Mouse (Mus musculus) heart, postnatal 14 days (tissue): ENCODE data around the gene Fkbp6. TPM values are rescaled to one million over a fixed set of nuclear protein-coding genes. Genes with fewer than 3 reads are reported as not detected.

Source experiments
- DNase-seq, 2 experiments: peaks; one replicate each; pipeline ENCODE4 v3.0.0; 2021 to 2022
- intact Hi-C: fragments of 180-260 bp; cut with DNase I; formaldehyde crosslinking; loops from one replicate; pipeline ENCODE4 v1.15.1; 2025
- total RNA-seq, 2 experiments: library from RNA; stranded (reverse); gene quantifications; 2 replicates each; pipeline ENCODE4 v1.2.3; 2021

Fkbp6 gene
- total RNA-seq, 2 experiments from 2014 or later = 0.29 to 0.61 TPM

DNA sequence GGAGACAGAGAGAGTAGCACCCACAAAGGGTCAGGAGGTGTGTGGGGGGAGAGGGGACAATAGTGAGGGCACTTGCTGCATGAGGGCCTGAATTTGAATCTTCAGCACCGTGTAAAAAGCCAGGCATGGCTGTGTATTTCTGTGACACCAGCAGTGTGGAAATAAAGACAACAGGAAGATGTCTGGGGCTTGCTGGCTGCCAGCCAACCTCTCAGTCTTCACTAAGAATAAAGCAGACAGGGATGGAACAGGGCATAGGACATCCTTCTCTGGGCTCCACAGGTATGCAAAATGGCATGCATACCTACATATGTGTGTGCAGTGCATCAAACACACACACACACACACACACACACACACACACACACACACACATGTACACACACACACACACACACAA, 6.2 kb upstream of the Fkbp6 start:
- no peak for DNase-seq
- intact Hi-C loops = no loop called here

DNA sequence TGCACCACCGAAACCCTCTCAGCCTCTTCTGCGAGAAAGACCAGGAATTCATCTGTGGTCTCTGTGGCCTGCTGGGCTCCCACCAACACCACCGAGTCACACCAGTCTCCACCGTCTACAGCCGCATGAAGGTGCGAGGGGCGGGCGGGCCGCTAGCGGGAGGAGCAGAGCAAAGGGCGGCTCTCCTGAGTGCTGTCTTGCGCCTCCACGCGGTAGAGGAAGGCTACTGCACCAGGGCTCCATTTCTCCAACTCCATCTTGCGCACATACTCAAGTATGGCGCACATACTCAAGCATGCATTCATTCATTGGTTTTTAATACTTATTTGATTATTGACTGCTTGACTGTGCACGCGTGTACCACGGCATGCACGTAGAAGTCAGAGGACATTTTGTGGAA, 3.7 kb upstream of the Fkbp6 start:
- intact Hi-C loops = no loop called here
- DNase-seq = no peak

DNA sequence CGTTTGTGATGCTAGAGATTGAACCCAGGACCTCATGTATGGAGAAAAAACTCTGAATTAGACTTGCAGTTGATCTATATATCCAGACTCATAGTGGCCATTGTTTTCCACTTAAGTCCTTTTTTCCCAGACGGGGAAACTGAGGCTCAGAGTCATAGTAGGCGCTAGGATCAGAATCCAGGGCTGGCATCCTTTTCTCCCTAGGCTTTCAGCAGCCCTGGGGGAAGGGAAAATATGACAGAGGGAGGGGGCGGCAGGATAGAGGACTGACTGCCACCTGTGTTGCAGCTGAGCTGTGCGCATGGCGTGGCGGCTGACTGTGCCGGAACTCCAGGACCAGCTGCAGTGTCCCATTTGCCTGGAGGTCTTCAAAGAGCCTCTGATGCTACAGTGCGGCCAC, 3.2 kb upstream of the Fkbp6 start, which contains the start of gene Trim50:
Gene Trim50 (plus strand): TSS at position 301 of the 400 bp plus-strand sequence.
- no peak for DNase-seq
- intact Hi-C loops = no loop called here

DNA sequence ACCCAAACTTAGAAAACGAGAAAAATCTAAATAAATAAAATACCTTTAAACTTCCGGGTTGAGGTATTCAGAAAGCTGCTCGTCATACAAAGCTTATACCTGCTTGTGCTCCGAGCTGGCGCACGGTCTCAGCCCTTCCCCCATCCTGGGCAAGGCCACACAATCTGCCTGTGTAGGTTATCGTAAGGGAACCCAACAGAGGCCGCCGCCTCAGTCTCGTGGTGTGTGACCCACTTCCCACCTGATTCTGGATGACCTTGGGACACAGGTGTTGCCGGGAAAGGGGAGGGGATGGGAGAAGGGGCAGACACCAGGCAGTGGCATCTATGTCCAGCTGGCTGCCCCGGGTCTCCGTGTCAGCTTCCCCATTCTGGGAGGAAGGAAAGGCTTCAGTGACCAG, 1.8 kb upstream of the Fkbp6 start:
- intact Hi-C loops = no loop called here
- DNase-seq = no peak

DNA sequence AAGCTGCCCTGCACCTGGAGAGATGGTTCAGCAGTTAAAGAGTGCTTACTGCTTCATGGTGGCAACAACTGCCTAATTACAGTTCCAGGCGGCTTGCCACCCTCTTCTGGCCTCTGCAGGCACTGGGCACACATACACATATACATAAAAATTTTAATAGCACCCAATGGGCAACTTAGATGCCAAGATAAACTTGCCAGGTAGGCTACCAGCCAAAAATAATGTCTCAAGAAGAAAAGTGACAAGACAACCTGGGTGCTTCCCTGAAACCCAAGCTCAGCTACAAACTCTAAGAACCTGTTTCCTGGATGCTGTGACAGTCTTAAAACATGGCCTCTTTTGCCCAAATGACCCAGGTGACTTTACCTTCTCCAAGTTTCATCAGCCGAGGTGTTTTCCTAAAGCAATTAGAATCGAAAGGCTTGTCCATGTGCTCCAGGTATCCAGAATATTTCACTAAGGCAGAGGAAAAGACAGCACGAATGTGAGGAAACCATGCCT, 2.3 kb downstream of the Fkbp6 start:
- no peak for DNase-seq
- intact Hi-C loops = no loop called here

DNA sequence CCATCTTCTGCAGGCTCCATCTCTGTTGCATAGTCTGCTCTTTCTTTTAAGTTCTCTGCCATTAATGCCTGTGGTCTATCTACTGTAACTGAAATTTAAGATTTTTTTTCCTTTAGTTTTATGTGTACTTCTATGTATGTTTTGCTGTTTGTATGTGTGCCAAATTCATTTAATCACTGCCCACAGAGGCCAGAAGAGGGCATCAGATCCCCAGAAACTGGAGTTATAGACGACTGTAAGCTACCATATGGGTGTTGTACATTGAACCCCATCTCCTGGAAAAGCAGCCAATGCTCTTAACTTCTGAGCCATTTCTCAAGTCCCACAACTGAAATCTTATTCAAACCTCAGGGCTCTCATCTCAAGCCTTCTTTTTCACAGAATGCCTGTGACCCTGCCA, 3.4 kb downstream of the Fkbp6 start:
- DNase-seq = no peak
- intact Hi-C loops = no loop called here

DNA sequence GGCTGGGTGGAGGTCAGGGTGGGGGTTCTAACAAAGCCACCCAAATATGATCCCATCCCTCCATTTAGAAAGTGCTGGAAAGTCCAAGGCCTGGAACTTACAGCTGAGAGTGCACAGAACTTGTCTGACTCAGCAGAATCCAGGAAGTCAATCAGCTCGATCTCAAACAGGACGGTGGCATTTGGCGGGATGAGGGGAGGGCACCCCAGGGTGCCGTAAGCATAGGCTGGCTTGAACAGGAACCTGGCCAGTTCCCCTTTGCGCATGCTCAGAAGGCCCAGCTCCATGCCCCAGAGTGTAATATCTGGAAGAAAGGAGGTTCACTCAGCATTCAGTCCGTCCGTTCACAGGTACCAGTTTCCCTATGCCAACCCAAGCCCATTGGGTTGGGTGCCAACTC, 3.9 kb downstream of the Fkbp6 start:
- intact Hi-C loops = no loop called here
- DNase-seq = no peak

DNA sequence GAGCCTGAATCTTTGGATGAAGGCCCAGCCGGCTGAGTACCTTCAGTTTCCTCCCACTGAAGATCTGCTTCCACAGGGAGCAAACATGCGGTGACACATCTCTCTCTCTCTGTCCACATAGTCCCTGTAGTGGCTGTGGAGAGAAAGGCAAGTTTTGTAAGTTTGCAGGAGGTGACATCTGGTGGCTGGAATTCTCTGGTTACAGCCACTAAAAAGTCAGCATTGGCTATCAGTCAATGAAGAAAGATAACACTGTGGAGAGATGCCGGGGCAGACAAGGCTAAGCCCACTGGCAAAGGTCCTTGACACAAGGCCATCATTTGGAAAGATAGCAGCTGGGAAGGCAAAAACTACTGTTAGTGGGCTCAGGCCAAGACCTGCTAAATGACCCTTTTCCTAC, 12.3 kb downstream of the Fkbp6 start:
- intact Hi-C loops = loop anchor here (5.0 kb wide), 1 partner anchor 100 kb away; no protein-coding TSS in a partner anchor
- DNase-seq = peak in 1 of 2 experiments; percentile 21

DNA sequence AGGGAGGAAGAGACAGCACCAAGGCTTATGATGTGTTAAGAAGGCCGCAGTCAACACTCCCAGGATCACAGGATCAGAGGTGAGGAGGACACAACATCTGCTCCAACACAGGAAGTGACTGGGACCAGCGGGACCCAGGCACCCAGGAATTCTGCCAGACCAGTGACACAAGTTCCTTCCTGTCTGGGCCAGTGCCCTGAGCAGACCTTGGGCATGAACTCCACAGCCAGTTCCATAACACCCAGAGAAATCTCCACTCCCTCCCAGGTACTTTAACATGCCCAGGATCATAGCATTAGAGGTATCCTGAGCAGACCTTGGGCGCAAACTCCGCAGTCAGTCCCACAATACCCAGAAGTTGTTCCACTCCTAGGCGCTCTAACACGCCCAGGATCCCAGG, 18.7 kb downstream of the Fkbp6 start:
- intact Hi-C loops = no loop called here
- no peak for DNase-seq

DNA sequence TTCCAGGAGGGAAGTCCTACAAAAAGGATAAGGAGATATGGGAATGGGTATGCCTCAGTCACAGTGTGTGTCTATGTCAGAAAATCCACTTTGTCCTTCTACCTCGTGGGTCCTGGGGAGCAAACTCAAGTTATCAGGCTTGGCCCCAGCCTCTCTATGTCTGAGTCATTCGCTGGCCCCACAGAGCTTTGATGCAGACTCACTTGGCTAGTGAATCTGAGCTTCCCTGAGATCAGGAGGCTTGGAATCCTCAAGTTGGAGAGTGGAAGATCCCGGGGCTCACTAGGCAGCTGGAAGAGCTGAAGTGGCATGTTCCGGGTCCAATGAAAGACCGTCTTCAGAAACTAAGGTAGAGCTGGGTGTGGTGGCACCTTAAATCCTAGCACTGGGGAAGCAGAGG, 19.6 kb downstream of the Fkbp6 start:
- intact Hi-C loops = no loop called here

DNA sequence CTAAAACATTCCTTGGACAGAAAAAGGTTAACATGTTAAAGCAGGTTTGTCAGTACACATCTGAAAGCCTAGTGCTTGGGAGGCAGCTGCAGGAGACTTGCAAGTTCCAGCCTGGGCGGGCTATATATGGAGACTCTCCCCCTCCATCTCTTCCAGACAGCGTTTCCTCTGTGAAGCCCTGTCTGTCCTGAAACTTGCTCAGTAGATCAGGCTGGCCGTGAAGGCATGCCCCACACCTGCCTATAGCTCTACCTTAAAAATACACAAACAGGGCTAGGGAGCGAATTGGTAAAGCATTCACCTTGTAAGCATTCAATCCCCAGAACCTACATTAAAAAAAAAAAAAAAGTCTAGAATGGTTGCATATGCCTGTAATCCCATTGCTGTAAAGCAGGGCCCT, 20.4 kb downstream of the Fkbp6 start:
- intact Hi-C loops = no loop called here
- DNase-seq = no peak

More for the DNA sequence above, 19.6 kb downstream of the Fkbp6 start:
- no peak for DNase-seq

DNA sequence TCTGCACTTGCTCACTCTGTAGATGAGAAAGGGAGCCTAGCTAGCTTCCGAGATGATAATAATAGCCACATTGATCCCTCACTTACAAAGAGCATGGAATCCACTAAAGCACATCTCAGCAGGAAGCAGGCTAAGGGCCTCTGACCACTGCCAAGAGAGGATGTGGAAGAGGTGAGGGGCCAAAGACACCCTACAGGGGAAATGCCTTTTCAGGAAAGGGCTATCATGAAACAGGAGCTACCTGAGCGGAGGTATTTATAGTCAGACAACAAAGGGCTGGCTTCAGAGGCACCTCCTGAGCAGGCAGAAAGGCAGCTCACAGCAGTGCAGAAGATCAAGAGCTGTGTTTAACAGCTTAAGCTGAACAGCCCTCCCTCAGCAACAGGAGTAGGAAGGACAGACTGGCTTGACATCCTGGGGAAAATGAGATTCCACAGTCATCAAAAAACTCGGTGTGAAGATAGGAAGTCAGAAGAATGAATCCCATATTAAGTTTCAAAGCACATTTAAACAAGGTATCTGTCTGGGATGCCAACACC, 23.7 kb downstream of the Fkbp6 start:
- DNase-seq = no peak
- intact Hi-C loops = no loop called here

DNA sequence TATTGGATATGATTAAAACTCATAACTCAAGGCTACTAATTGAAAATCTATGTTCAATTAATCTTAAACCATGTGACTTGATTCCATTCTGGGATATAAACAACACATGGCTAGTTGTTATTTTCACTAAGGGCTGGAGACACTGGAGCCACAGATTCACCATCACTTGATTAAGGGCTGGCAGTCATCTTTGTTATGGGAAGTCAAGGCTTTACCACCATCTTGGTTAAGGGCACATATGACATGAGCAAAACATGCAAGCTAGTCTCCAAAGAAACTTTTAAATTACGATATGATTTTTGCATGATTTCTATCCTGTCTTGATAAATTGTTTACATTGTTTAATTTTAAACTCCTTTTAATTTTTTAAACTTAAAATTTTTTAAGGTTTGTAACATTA, 27.6 kb downstream of the Fkbp6 start:
- intact Hi-C loops = no loop called here
- DNase-seq = no peak

DNA sequence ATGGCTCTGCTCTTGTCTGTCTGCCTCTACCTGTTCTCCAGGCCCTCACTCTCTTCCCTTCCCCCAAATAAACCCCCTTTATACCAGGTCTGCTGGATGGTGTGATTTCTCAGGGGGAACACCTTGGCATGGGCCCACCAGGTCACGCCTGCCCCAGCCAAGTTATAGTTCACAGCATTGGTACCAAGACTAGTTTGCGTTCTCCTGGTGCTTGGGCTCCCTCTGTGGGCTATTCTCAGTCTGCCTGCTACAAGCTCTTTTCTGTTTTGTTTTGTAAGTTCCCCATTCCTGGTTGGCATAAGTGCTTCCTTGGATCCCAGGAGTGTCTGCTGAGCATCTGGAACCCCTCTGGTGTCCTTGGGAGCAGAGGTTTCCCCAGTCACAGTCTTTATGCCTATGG, 30.0 kb downstream of the Fkbp6 start:
- intact Hi-C loops = no loop called here
- DNase-seq = no peak

DNA sequence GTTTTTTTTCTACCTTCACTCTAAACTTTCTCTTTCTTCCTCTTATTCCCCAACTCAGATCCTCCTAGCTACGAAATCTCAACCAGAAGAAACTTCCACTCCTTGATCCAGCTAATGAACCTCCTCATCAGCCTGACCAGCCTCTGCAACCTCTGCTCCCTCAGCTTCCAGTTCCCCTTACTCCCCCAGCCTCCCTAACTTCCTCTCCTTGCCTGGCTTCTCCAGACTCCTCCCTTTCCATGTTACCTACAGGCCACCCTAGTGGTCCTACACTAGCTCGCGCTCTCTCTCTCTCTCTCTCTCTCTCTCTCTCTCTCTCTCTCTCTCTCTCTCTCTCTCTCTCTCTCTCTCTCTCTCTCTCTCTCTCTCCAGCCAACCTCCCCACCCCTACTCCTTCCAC, 33.7 kb downstream of the Fkbp6 start:
- DNase-seq = no peak
- intact Hi-C loops = no loop called here

DNA sequence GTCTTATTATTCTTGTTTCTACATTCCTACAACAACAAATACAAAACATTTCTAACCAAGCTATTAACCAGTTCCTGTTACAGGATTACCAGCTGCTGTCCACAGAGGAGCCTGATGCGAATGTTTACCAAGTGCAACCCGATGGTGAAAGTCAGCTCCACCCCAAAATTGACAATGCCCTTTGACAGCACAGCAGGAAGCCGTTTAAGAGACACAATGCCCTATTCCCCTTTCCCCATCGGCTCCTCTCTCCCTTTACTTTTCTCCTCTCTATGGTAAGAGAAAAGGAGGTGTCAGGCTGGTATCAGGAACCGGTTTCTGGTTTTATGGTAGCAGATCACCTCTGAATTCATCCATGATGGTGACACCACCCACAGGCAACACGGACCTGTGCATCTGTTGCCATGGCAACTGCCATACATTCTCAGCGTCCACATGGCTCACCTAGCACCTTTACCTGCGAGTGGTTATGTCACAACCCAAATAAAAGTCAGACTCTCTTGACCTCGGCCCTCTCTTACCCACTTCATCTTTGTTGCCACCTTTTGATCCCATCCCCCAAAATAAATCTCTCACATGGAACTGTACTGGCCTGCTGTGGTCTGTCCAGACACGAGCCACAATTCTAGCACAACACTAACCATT, 43.4 kb downstream of the Fkbp6 start:
- intact Hi-C loops = no loop called here

DNA sequence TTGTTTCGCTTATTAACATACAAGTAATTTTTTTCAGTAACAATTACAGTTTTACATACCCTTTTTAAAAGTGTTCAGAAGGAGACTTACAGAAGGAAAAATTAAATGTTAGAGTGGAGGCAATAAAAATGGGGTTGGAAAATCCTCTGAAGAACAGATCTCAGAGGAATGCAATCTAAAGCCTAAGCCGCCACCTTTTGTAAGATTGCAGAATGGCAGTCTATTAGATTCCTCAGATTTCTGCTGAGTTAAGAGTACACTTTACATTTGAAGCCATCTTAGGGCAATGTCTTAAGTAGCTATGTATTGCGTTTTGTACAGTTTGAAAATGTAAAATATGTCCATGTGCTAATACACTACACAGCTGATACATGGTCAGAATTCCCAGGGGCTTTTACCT, 47.4 kb downstream of the Fkbp6 start:
- DNase-seq = no peak
- intact Hi-C loops = no loop called here

More for the DNA sequence above, 43.4 kb downstream of the Fkbp6 start:
- no peak for DNase-seq

DNA sequence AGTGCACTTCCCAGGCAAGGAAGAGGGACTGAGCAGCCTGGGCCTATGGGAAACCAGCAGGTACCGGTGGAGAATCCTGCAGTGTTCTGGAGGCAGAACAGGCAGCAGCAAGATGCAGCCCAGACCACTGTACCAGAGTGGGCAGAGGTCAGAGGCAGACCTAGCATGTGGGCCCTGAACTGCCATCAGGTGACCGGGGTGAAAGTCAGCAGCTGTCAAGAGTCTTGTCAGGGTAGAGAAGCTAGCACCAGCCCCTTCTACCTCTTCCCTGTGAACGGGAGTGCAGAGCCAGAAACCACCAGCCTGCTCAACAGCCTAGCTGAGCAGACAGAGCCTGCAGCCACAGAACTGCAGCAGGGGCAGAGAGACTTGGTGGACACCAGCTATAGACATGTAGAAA, 47.9 kb downstream of the Fkbp6 start:
- DNase-seq = no peak
- intact Hi-C loops = no loop called here

DNA sequence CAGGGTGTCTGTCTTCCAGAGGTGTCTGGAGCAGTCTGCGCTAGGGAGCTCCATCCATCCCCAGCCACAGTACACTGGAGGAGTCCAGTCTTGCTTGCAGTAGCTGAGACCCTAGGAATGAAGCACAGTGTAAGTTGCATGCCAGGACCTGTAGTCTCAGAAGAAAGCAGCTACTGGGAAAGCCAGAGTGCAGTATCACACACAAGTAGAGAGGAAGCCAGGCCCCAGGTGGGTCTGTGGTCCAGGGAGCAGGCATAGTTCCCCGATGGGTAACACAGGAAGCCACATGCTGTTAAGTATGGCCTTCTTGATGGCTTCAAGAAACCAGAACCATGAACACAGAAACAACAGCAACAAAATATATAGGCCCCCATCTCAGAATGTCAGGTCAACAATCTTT, 57.8 kb downstream of the Fkbp6 start:
- no peak for DNase-seq

DNA sequence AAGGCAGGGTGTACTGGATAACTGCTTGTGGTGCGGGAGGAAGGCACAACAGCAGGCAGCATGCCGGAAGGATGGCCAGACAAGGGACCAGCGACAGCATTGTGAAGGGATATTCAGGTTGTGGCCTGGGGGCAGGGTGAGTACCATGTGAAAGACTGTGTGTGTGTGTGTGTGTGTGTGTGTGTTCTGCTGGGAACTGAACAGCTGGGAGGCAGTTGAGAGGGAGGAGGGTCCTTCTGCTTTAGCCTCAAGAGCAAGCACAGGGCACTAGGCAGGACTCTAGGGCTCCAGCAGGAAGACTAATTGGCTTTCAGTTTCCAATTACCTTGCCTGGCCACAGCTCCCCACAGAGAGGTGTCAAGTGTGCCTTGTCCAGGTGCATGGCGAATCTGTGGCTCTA, 58.7 kb downstream of the Fkbp6 start:
- no peak for DNase-seq
- intact Hi-C loops = no loop called here

More for the DNA sequence above, 57.8 kb downstream of the Fkbp6 start:
- intact Hi-C loops = no loop called here

DNA sequence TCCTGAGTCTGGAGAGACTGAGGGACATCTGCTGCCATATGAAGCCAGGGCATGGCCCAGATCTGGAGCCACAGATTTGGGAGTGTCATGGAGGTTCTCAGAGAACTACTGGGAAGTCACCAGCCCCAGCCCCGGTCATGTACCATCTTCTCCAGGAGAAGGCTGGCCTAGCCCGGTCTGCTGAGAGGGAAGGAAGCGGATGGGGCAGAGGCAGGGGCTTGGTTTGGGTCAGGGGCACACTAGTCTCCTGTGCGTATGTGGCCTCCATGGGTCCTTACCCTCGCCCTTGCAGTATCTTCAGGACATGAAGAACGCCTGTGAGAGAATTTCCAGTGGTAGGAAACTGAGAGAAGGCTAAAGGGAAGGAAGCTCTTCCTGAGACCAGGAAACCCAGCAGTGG, 59.1 kb downstream of the Fkbp6 start:
- intact Hi-C loops = no loop called here
- DNase-seq = no peak

DNA sequence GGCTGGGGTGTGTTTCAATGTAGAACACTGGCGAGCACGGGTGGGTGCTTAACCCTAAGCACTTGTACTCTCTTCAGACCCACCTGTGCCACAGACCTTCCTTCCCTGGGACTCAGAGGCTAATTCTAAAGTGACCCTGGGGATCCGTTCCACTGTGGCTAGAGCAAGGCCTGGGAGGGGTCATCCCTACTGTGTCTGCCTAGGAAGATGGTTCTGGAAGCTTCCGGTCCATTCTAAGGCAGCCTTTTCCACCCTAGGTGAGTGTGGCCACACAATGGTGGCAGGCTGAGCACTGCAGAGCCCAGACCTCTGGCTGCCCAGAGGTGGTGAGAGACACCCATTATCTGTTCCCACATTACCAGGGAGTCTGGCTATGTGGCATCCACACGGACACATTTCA, 62.9 kb downstream of the Fkbp6 start:
- no peak for DNase-seq
- intact Hi-C loops = loop anchor here (1.0 to 5.0 kb wide), 2 partner anchors 51 to 170 kb away; no protein-coding TSS in a partner anchor
